Mouse (Mus musculus) sigmoid colon, adult 10 weeks (tissue): ENCODE measurements around the gene Ncoa3. TPM values are rescaled to one million over a fixed set of nuclear protein-coding genes. Genes with fewer than 3 reads are reported as not detected.

Experiments used
- polyA plus RNA-seq: library from polyadenylated mRNA; stranded (reverse); fragments of 350-450 nt; fragmentation: Illumina TruSeq; extraction: RNeasy Lipid Tissue Mini Kit (QIAGEN cat#74804); gene quantifications from one replicate; pipeline ENCODE4 v1.2.3, GENCODE M21; 2014; ENCODE audit warnings: low read depth, low replicate concordance

The Ncoa3 gene
- polyA plus RNA-seq = 42.9 TPM

DNA sequence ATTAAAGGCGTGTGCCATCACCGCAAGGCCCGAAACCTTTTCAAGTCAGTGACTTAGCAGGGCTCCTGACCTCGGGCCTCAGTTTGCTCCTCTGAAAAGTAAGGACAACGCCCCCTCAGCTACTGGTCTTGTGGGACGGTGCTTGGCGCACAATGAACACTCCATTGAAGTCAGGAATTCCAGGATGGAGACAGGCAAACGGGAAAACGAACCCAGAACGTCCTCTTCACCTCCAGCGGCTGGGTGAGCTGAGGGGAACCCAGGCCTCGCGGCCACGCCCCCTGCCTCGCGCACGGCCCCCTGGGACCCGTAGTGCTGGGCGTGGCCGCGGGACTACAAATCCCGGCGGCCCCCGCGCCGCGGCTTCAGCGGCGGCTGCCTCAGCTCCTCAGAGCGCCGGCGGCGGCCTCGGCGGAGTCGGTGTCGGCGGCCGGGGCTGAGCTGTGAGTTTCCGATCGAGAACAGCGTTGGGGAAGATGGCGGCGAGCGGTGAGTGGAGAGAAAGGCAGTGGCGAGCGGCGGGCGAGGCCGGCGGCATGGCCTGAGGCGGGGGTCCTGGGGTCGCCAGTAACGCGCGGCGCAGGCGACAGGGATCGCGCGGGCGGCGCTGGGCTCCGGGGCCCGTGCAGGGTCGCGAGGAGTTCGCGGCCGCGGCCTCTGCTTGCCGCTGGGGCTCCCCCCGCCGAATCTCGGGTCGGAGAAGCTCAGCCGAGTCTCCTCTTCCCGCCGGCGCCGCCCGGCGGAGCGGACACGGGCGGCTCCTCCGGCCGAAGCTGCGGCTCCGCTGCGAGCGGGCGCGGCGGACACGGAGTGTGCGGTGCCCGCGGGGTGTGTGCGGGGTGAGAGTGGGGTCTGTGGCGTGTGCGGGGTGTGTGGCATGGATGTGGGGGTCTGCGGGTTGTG is at the start of gene Ncoa3:
Gene Ncoa3 (plus strand): TSS at position 367 of the 903 bp plus-strand sequence.

Other genes starting within 250 kb of the Ncoa3 start
- gene Zmynd8, start 93.6 kb upstream of the Ncoa3 start, polyA plus RNA-seq = 48.2 TPM
- 4.1 TPM for gene Sulf2, start 163.0 kb downstream of the Ncoa3 start, polyA plus RNA-seq